ENCODE assay signal across 8 mouse cellular contexts in the genomic region with DNA sequence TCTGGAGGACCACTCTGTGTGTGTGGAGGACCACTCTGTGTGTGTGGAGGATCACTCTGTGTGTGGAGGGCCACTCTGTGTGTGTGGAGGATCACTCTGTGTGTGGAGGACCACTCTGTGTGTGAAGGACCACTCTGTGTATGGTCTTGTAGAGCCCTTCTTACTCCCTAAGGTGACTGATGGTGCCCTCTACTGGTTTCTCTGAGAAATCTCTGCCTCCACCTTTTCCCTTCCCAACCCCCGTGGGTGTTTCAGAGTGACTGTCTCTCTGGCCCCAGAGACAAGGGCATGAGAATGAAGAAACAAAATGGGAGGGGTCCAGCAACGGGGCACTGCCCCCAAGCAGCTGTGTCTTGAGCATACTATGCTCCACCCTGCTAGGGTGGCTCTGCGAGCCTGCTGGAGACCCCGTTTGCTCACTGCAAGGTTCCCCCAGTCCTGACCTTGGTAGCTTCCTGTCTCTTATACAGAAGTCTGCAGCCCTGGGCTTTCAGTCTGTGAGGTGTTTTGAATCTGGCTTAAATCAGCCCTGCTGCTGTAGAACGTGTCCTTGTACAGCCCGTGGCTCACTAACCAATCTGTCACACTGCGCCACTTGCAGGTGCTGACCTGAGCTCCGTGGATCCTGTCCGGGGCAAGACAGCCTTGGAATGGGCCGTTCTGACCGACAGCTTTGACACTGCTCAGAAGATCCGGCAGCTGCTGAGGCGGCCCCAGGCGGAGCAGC. TPM values are rescaled to one million over a fixed set of nuclear protein-coding genes. Genes with fewer than 3 reads are reported as not detected.
A peak's percentile ranks its signal among the peaks of the same experiment; 100 is the strongest.
DNase-seq lines count a peak whose midpoint lies in the region; ATAC-seq lines count a peak whose summit lies in the region.
"Had no signal": no experiment of that assay in that cellular context is flagged by ENCODE, and none has a peak within 500 bp of the region (broad histone marks: within the 10 kb centered on the region; RNA-seq: fewer than 3 reads in every experiment).

No protein-coding gene starts in this region.

- 0 out of 2 replicates have a peak, but pooled peaks cover 5% of the 10 kb centered on the region for H3K27me3 ChIP-seq in hindbrain, embryonic 13.5 days
- no peaks in the 10 kb centered on the region for H3K27me3 ChIP-seq in hindbrain, embryonic 14.5 days (ENCODE audit: control insufficient read depth, insufficient read depth, low read length)
- H3K27me3 ChIP-seq in lung, embryonic 16.5 days (ENCODE audit: control insufficient read depth, insufficient read depth, low read depth, low read length), result no peaks in the 10 kb centered on the region
- H3K27me3 ChIP-seq: neural tube, embryonic 15.5 days had no signal

- 0 out of 2 replicates have a peak, but pooled peaks have one; percentile 36 for ATAC-seq in hindbrain, embryonic 13.5 days (ENCODE audit: low FRiP score)
- no peak for ATAC-seq in hindbrain, embryonic 14.5 days (ENCODE audit: low FRiP score)
- ATAC-seq in lung, embryonic 16.5 days (ENCODE audit: low read depth), result peak; percentile 37

- H3K4me3 ChIP-seq in hindbrain, embryonic 13.5 days, result no peak overlapping the region
- H3K4me3 ChIP-seq in hindbrain, embryonic 14.5 days (replicated peaks; ENCODE audit: low read length), result no peak overlapping the region
- no peak overlapping the region for H3K4me3 ChIP-seq in lung, embryonic 16.5 days (ENCODE audit: low read length)
- H3K4me3 ChIP-seq: neural tube, embryonic 15.5 days had no signal

- 64% methylated on average over 14 of the region's 14 CpGs for WGBS in hindbrain, embryonic 13.5 days
- 62% methylated on average over 14 of the region's 14 CpGs for WGBS in hindbrain, embryonic 14.5 days
- 43% methylated on average over 14 of the region's 14 CpGs for WGBS in lung, embryonic 16.5 days

- H3K27ac ChIP-seq in hindbrain, embryonic 13.5 days, result no peak overlapping the region
- H3K27ac ChIP-seq in hindbrain, embryonic 14.5 days, result no peak overlapping the region
- 0 out of 2 replicates have a peak overlapping the region, but pooled peaks have one; percentile 2 for H3K27ac ChIP-seq in lung, embryonic 16.5 days (ENCODE audit: low read length)
- H3K27ac ChIP-seq: neural tube, embryonic 15.5 days had no signal

- H3K9ac ChIP-seq in hindbrain, embryonic 13.5 days, result 0 out of 2 replicates have a peak overlapping the region, but pooled peaks have one; percentile 5
- H3K9ac ChIP-seq in hindbrain, embryonic 14.5 days, result no peak overlapping the region
- H3K9ac ChIP-seq in lung, embryonic 16.5 days (ENCODE audit: low read length), result no peak overlapping the region; the same call in none of the 2 replicates
- H3K9ac ChIP-seq: neural tube, embryonic 15.5 days had no signal

- no peaks in the 10 kb centered on the region for H3K36me3 ChIP-seq in hindbrain, embryonic 13.5 days
- H3K36me3 ChIP-seq in hindbrain, embryonic 14.5 days (replicated peaks; ENCODE audit: control insufficient read depth, insufficient read depth), result no peaks in the 10 kb centered on the region
- no peaks in the 10 kb centered on the region for H3K36me3 ChIP-seq in lung, embryonic 16.5 days (ENCODE audit: control insufficient read depth, insufficient read depth, low read length)
- H3K36me3 ChIP-seq: neural tube, embryonic 15.5 days had no signal

- DNase-seq in hindbrain, embryonic 14.5 days (ENCODE audit: low spot score), result no peak
- DNase-seq in A20 (ENCODE audit: low read depth, low spot score), result peak; percentile 28
- DNase-seq in MN1 (ENCODE audit: low spot score), result peak; percentile 70
- no peak for DNase-seq in thymus, postnatal 14 days
- DNase-seq in spleen, postnatal 14 days (ENCODE audit: low spot score in 2 of 2), result no peak

- no peak overlapping the region for H3K4me2 ChIP-seq in hindbrain, embryonic 13.5 days
- no peak overlapping the region for H3K4me2 ChIP-seq in hindbrain, embryonic 14.5 days (replicated peaks)
- H3K4me2 ChIP-seq in lung, embryonic 16.5 days (ENCODE audit: low read depth, low read length), result no peak overlapping the region
- H3K4me2 ChIP-seq: neural tube, embryonic 15.5 days had no signal

- 0 out of 2 replicates have a peak, but pooled peaks cover 2% of the 10 kb centered on the region for H3K9me3 ChIP-seq in hindbrain, embryonic 13.5 days
- 0 out of 2 replicates have a peak, but pooled peaks cover 3% of the 10 kb centered on the region for H3K9me3 ChIP-seq in hindbrain, embryonic 14.5 days (ENCODE audit: control insufficient read depth, low read length)
- H3K9me3 ChIP-seq in lung, embryonic 16.5 days (ENCODE audit: control insufficient read depth, low read length), result peaks cover 4% of the 10 kb centered on the region; the same call in 1 of the 2 replicates
- H3K9me3 ChIP-seq: neural tube, embryonic 15.5 days had no signal

- H3K4me1 ChIP-seq in hindbrain, embryonic 13.5 days (replicated peaks), result 0 out of 2 replicates have a peak, but pooled peaks cover 4% of the 10 kb centered on the region
- H3K4me1 ChIP-seq in hindbrain, embryonic 14.5 days (replicated peaks; ENCODE audit: control insufficient read depth, insufficient read depth, low read length), result no peaks in the 10 kb centered on the region
- H3K4me1 ChIP-seq in lung, embryonic 16.5 days (replicated peaks; ENCODE audit: control insufficient read depth, insufficient read depth, low read length), result 0 out of 2 replicates have a peak, but pooled peaks cover 4% of the 10 kb centered on the region
- H3K4me1 ChIP-seq: neural tube, embryonic 15.5 days had no signal

RNA-seq across cellular contexts. Expression of gene Ankrd33, which starts 3.0 kb away (rescaled TPM):
- polyA plus RNA-seq in hindbrain, embryonic 13.5 days (2015; fragmentation: Nextera tagmentation; extraction: Ambion mirVana), result not detected in 2 replicates
- not detected in 2 replicates for polyA plus RNA-seq in hindbrain, embryonic 14.5 days (2014; fragmentation: Nextera tagmentation; extraction: Ambion mirVana)
- polyA plus RNA-seq in lung, embryonic 16.5 days (2015; fragmentation: Nextera tagmentation; extraction: Ambion mirVana), result not detected in 2 replicates
- polyA plus RNA-seq: neural tube, embryonic 15.5 days had no signal

RNA-seq across cellular contexts. Expression of gene Acvrl1, which starts 9.8 kb away (rescaled TPM):
- polyA plus RNA-seq in hindbrain, embryonic 13.5 days (2015; fragmentation: Nextera tagmentation; extraction: Ambion mirVana), result 7.9 and 8.6 TPM in 2 replicates
- polyA plus RNA-seq in hindbrain, embryonic 14.5 days (2014; fragmentation: Nextera tagmentation; extraction: Ambion mirVana), result 5.7 and 6.2 TPM in 2 replicates
- polyA plus RNA-seq in lung, embryonic 16.5 days (2015; fragmentation: Nextera tagmentation; extraction: Ambion mirVana), result 91.3 and 93.3 TPM in 2 replicates

RNA-seq across cellular contexts. Expression of gene Fignl2, which starts 40.2 kb away (rescaled TPM):
- polyA plus RNA-seq in hindbrain, embryonic 13.5 days (2015; fragmentation: Nextera tagmentation; extraction: Ambion mirVana), result 0.16 and 0.23 TPM in 2 replicates
- polyA plus RNA-seq in hindbrain, embryonic 14.5 days (2014; fragmentation: Nextera tagmentation; extraction: Ambion mirVana), result 0.16 and 0.17 TPM in 2 replicates
- polyA plus RNA-seq in lung, embryonic 16.5 days (2015; fragmentation: Nextera tagmentation; extraction: Ambion mirVana), result 0.20 TPM in 2 replicates

RNA-seq across cellular contexts. Expression of gene Acvr1b, which starts 55.3 kb away (rescaled TPM):
- 19.6 and 20.5 TPM in 2 replicates for polyA plus RNA-seq in hindbrain, embryonic 13.5 days (2015; fragmentation: Nextera tagmentation; extraction: Ambion mirVana)
- 30.0 and 35.7 TPM in 2 replicates for polyA plus RNA-seq in hindbrain, embryonic 14.5 days (2014; fragmentation: Nextera tagmentation; extraction: Ambion mirVana)
- polyA plus RNA-seq in lung, embryonic 16.5 days (2015; fragmentation: Nextera tagmentation; extraction: Ambion mirVana), result 6.8 and 7.9 TPM in 2 replicates

Comparison
In these comparisons a context has a peak if more than half of its experiments do, and no peak if none do; other contexts are left out.
1. DNase-seq: peak in A20 (single experiment) and MN1 (single experiment); none in hindbrain, embryonic 14.5 days (single experiment), thymus, postnatal 14 days (single experiment) and spleen, postnatal 14 days (0 of 2).